Mouse (Mus musculus) embryo, embryonic 9.5 days (tissue): Measurements from ENCODE around the gene Rpp25.

ENCODE experiments used
- DNase-seq: peaks from one replicate; pipeline ENCODE4 v3.0.0-alpha.2; 2017; ENCODE audit errors: extremely low spot score

Rpp25 gene

GRCm38 (mm10) chr9:57521056-57521911 is 17.5 kb downstream of the Rpp25 start, which contains the start of gene Cox5a:
Cox5a (plus strand) TSS chr9:57521274.
- DNase-seq = peak; percentile 90

- no peak for DNase-seq
Observed at GRCm38 (mm10) chr9:57522114-57522860, 18.5 kb downstream of the Rpp25 start.

- DNase-seq = no peak
Observed at GRCm38 (mm10) chr9:57522861-57523246, 19.0 kb downstream of the Rpp25 start.

- DNase-seq = peak; percentile 39
Observed at GRCm38 (mm10) chr9:57523754-57524153, 19.9 kb downstream of the Rpp25 start.

GRCm38 (mm10) chr9:57524439-57524838 is 20.6 kb downstream of the Rpp25 start:
- DNase-seq = no peak

- DNase-seq = no peak
Observed at GRCm38 (mm10) chr9:57525516-57525915, 21.7 kb downstream of the Rpp25 start.

GRCm38 (mm10) chr9:57526435-57526834 is 22.6 kb downstream of the Rpp25 start:
- DNase-seq = no peak

GRCm38 (mm10) chr9:57531946-57532345 is 28.1 kb downstream of the Rpp25 start:
- DNase-seq = no peak

GRCm38 (mm10) chr9:57536362-57536761 is 32.5 kb downstream of the Rpp25 start:
- DNase-seq = no peak

- peak; percentile 87 for DNase-seq
Observed at GRCm38 (mm10) chr9:57537044-57537727, 33.4 kb downstream of the Rpp25 start, which contains the start of gene Fam219b. Fam219b (plus strand) TSS chr9:57537528.

- no peak for DNase-seq
Observed at GRCm38 (mm10) chr9:57537728-57538181, 33.9 kb downstream of the Rpp25 start.

- DNase-seq = no peak
Observed at GRCm38 (mm10) chr9:57539550-57539949, 35.7 kb downstream of the Rpp25 start.

- peak; percentile 47 for DNase-seq
Observed at GRCm38 (mm10) chr9:57541312-57541711, 37.5 kb downstream of the Rpp25 start.

GRCm38 (mm10) chr9:57543951-57544350 is 40.1 kb downstream of the Rpp25 start:
- no peak for DNase-seq

GRCm38 (mm10) chr9:57547287-57547686 is 43.5 kb downstream of the Rpp25 start:
- DNase-seq = no peak

- no peak for DNase-seq
Observed at GRCm38 (mm10) chr9:57547869-57548268, 44.0 kb downstream of the Rpp25 start.

GRCm38 (mm10) chr9:57549186-57549585 is 45.4 kb downstream of the Rpp25 start:
- DNase-seq = no peak

- no peak for DNase-seq
Observed at GRCm38 (mm10) chr9:57550126-57550862, 46.5 kb downstream of the Rpp25 start.

- DNase-seq = peak; percentile 75
Observed at GRCm38 (mm10) chr9:57552139-57552887, 48.5 kb downstream of the Rpp25 start, which contains the start of gene Mpi. Mpi (minus strand) TSS chr9:57552763.

- no peak for DNase-seq
Observed at GRCm38 (mm10) chr9:57553119-57553518, 49.3 kb downstream of the Rpp25 start.

- no peak for DNase-seq
Observed at GRCm38 (mm10) chr9:57554753-57555152, 50.9 kb downstream of the Rpp25 start.
